ENCODE assay signal across 26 mouse cellular contexts in the genomic region with DNA sequence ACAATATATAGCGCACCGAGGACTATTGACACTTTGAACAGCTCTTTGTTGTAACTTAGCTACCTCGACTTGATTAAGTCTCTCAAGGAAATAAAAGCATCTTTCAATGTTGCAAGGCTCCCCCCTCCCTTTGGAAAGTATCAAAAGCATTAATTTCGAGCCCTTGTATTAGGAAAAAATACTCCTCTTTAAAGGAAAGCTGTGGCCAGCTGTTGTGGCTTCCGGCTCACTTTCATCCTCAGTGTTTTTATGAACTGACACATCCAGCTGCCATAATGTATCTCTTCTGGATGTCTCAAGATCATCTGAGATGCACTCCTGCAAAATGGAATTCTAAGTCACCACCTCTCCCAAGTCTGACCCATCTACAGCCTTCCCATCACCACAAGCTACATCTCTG.
DNase-seq lines count a peak whose midpoint lies in the region; ATAC-seq and TF ChIP-seq lines count a peak whose summit lies in the region.
"Had no signal": no experiment of that assay in that cellular context is flagged by ENCODE, and none has a peak within 500 bp of the region (broad histone marks: within the 10 kb centered on the region; RNA-seq: fewer than 3 reads in every experiment).

No protein-coding gene starts in this region.

- 0 out of 2 replicates have a peak, but pooled peaks have one; percentile 14 for TF ChIP-seq EP300 in lung, postnatal 0 days (IDR thresholded peaks at IDR 0.05)

- 49% methylated on average over 5 of the region's 5 CpGs for WGBS in embryonic facial prominence, embryonic 14.5 days
- WGBS in embryonic facial prominence, embryonic 10.5 days: 60% methylated on average over 5 of the region's 5 CpGs
- 38% methylated on average over 5 of the region's 5 CpGs for WGBS in lung, embryonic 14.5 days
- 39% methylated on average over 5 of the region's 5 CpGs for WGBS in lung, postnatal 0 days
- WGBS in midbrain, embryonic 15.5 days: 41% methylated on average over 5 of the region's 5 CpGs

- H3K4me1 ChIP-seq in embryonic facial prominence, embryonic 14.5 days (ENCODE audit: control insufficient read depth, insufficient read depth, low read length): 0 out of 2 replicates have a peak, but pooled peaks cover 8% of the 10 kb centered on the region
- peaks cover 15% of the 10 kb centered on the region for H3K4me1 ChIP-seq in embryonic facial prominence, embryonic 10.5 days
- no peaks in the 10 kb centered on the region for H3K4me1 ChIP-seq in lung, embryonic 14.5 days (ENCODE audit: insufficient read depth)
- no peaks in the 10 kb centered on the region for H3K4me1 ChIP-seq in lung, postnatal 0 days (ENCODE audit: insufficient read depth, low read depth, low read length)
- no peaks in the 10 kb centered on the region for H3K4me1 ChIP-seq in midbrain, embryonic 15.5 days
- H3K4me1 ChIP-seq: liver, embryonic 15.5 days; neural tube, embryonic 15.5 days had no signal

- H3K4me3 ChIP-seq in embryonic facial prominence, embryonic 14.5 days (ENCODE audit: low read depth, low read length): no peak overlapping the region
- H3K4me3 ChIP-seq in embryonic facial prominence, embryonic 10.5 days: no peak overlapping the region
- no peak overlapping the region for H3K4me3 ChIP-seq in lung, embryonic 14.5 days (ENCODE audit: low read depth, low read length)
- no peak overlapping the region for H3K4me3 ChIP-seq in lung, postnatal 0 days (ENCODE audit: low read depth, low read length)
- no peak overlapping the region for H3K4me3 ChIP-seq in midbrain, embryonic 15.5 days
- H3K4me3 ChIP-seq: embryonic facial prominence, embryonic 15.5 days; gastrocnemius, adult 2 months; hindbrain, embryonic 10.5 days; intestine, embryonic 15.5 days; limb, embryonic 10.5 days; liver, embryonic 15.5 days; neural tube, embryonic 15.5 days had no signal

- H3K27me3 ChIP-seq in embryonic facial prominence, embryonic 14.5 days (replicated peaks; ENCODE audit: control insufficient read depth, insufficient read depth, low read length): no peaks in the 10 kb centered on the region
- H3K27me3 ChIP-seq in embryonic facial prominence, embryonic 10.5 days (replicated peaks; ENCODE audit: low read depth, poor library complexity, severe bottlenecking): no peaks in the 10 kb centered on the region
- no peaks in the 10 kb centered on the region for H3K27me3 ChIP-seq in lung, embryonic 14.5 days (ENCODE audit: insufficient read depth, low read length)
- H3K27me3 ChIP-seq in lung, postnatal 0 days (replicated peaks; ENCODE audit: insufficient read depth, low read length): no peaks in the 10 kb centered on the region
- H3K27me3 ChIP-seq in midbrain, embryonic 15.5 days (replicated peaks): no peaks in the 10 kb centered on the region
- H3K27me3 ChIP-seq: embryonic facial prominence, embryonic 15.5 days; intestine, embryonic 15.5 days; liver, embryonic 15.5 days; neural tube, embryonic 15.5 days had no signal

- no peak for ATAC-seq in embryonic facial prominence, embryonic 14.5 days (ENCODE audit: low read depth)
- ATAC-seq in lung, embryonic 14.5 days (ENCODE audit: insufficient read depth): no peak; the same call in 1 of the 2 replicates
- peak; percentile 43 for ATAC-seq in lung, postnatal 0 days
- ATAC-seq in midbrain, embryonic 15.5 days (replicated peaks): no peak
- ATAC-seq: activated CD4-positive, CD25-positive, alpha-beta regulatory T cell, adult 4 months; forebrain, embryonic 14.5 days; hindbrain, embryonic 16.5 days; intestine, embryonic 15.5 days had no signal

- peak; percentile 31 for DNase-seq in embryonic facial prominence, embryonic 14.5 days (ENCODE audit: low spot score)
- DNase-seq in embryonic facial prominence, embryonic 10.5 days (ENCODE audit: low spot score): no peak
- DNase-seq in lung, embryonic 14.5 days: peak; percentile 70
- DNase-seq in lung, postnatal 25 days (ENCODE audit: low spot score): no peak
- DNase-seq in lung, postnatal 0 days (ENCODE audit: low spot score): peak; percentile 72
- DNase-seq in thymus, postnatal 0 days (ENCODE audit: low spot score): no peak
- DNase-seq: adrenal gland, postnatal 10 days; cerebellum, adult 8-10 months; cerebellum, postnatal 36 days; embryo, embryonic 11 days; gastrocnemius, adult 2 months; liver; right cerebral cortex, adult 18-20 months; right cerebral cortex, postnatal 4 days; thymus, postnatal 25 days had no signal

- H3K36me3 ChIP-seq in embryonic facial prominence, embryonic 14.5 days (ENCODE audit: control insufficient read depth, insufficient read depth, low read length): no peaks in the 10 kb centered on the region
- H3K36me3 ChIP-seq in embryonic facial prominence, embryonic 10.5 days (replicated peaks): no peaks in the 10 kb centered on the region
- no peaks in the 10 kb centered on the region for H3K36me3 ChIP-seq in lung, embryonic 14.5 days (ENCODE audit: insufficient read depth)
- no peaks in the 10 kb centered on the region for H3K36me3 ChIP-seq in lung, postnatal 0 days (ENCODE audit: insufficient read depth, low read length)
- H3K36me3 ChIP-seq in midbrain, embryonic 15.5 days (replicated peaks): no peaks in the 10 kb centered on the region
- H3K36me3 ChIP-seq: embryonic facial prominence, embryonic 15.5 days; hindbrain, embryonic 10.5 days; intestine, embryonic 15.5 days; limb, embryonic 10.5 days; liver, embryonic 15.5 days; neural tube, embryonic 15.5 days had no signal

- no peak for TF ChIP-seq CTCF in lung, embryonic 14.5 days (IDR thresholded peaks at IDR 0.05; ENCODE audit: low read depth)
- no peak for TF ChIP-seq CTCF in lung, postnatal 0 days (IDR thresholded peaks at IDR 0.05)

- H3K4me2 ChIP-seq in embryonic facial prominence, embryonic 14.5 days (ENCODE audit: low read depth, low read length): no peak overlapping the region
- no peak overlapping the region for H3K4me2 ChIP-seq in lung, embryonic 14.5 days
- no peak overlapping the region for H3K4me2 ChIP-seq in lung, postnatal 0 days (replicated peaks; ENCODE audit: low read depth, low read length)
- no peak overlapping the region for H3K4me2 ChIP-seq in midbrain, embryonic 15.5 days
- H3K4me2 ChIP-seq: embryonic facial prominence, embryonic 15.5 days; intestine, embryonic 15.5 days; liver, embryonic 15.5 days; neural tube, embryonic 15.5 days had no signal

- H3K27ac ChIP-seq in embryonic facial prominence, embryonic 14.5 days (replicated peaks; ENCODE audit: low read depth, low read length): no peak overlapping the region
- H3K27ac ChIP-seq in embryonic facial prominence, embryonic 10.5 days (replicated peaks): no peak overlapping the region
- H3K27ac ChIP-seq in lung, embryonic 14.5 days (ENCODE audit: low read depth): no peak overlapping the region
- no peak overlapping the region for H3K27ac ChIP-seq in lung, postnatal 0 days (ENCODE audit: low read length)
- H3K27ac ChIP-seq in midbrain, embryonic 15.5 days: no peak overlapping the region
- H3K27ac ChIP-seq: embryonic facial prominence, embryonic 15.5 days; hindbrain, embryonic 10.5 days; intestine, embryonic 15.5 days; limb, embryonic 10.5 days; liver, embryonic 15.5 days; macrophage; neural tube, embryonic 15.5 days had no signal

- H3K9me3 ChIP-seq in embryonic facial prominence, embryonic 14.5 days (ENCODE audit: control insufficient read depth, low read length): no peaks in the 10 kb centered on the region
- H3K9me3 ChIP-seq in embryonic facial prominence, embryonic 10.5 days: no peaks in the 10 kb centered on the region
- no peaks in the 10 kb centered on the region for H3K9me3 ChIP-seq in lung, embryonic 14.5 days (ENCODE audit: low read depth, low read length)
- H3K9me3 ChIP-seq in lung, postnatal 0 days (ENCODE audit: low read length): no peaks in the 10 kb centered on the region
- no peaks in the 10 kb centered on the region for H3K9me3 ChIP-seq in midbrain, embryonic 15.5 days
- H3K9me3 ChIP-seq: embryonic facial prominence, embryonic 15.5 days; hindbrain, embryonic 10.5 days; intestine, embryonic 15.5 days; limb, embryonic 10.5 days; liver, embryonic 15.5 days; neural tube, embryonic 15.5 days had no signal

- H3K9ac ChIP-seq in embryonic facial prominence, embryonic 14.5 days (ENCODE audit: low read depth, low read length): no peak overlapping the region
- H3K9ac ChIP-seq in lung, embryonic 14.5 days: no peak overlapping the region
- H3K9ac ChIP-seq in lung, postnatal 0 days (replicated peaks; ENCODE audit: low read depth): no peak overlapping the region
- no peak overlapping the region for H3K9ac ChIP-seq in midbrain, embryonic 15.5 days
- H3K9ac ChIP-seq: embryonic facial prominence, embryonic 15.5 days; intestine, embryonic 15.5 days; liver, embryonic 15.5 days; neural tube, embryonic 15.5 days had no signal

Comparison
In these comparisons a context has a peak if more than half of its experiments do, and no peak if none do; other contexts are left out.
1. DNase-seq: peak in embryonic facial prominence, embryonic 14.5 days (single experiment), lung, embryonic 14.5 days (single experiment) and lung, postnatal 0 days (single experiment); none in embryonic facial prominence, embryonic 10.5 days (single experiment), lung, postnatal 25 days (single experiment) and thymus, postnatal 0 days (single experiment).